Mouse (Mus musculus) CH12.LX (cell line): ENCODE measurements around the gene Mvb12b. TPM values are rescaled to one million over a fixed set of nuclear protein-coding genes. Genes with fewer than 3 reads are reported as not detected.

Experiments
- DNase-seq: peaks from one replicate; pipeline ENCODE4 v3.0.0-alpha.2; 2013; ENCODE audit errors: extremely low read depth
- H3K27ac ChIP-seq: 2 replicates; pipeline ENCODE4 v1.5.1; 2012; ENCODE audit warnings: low read depth, mild to moderate bottlenecking, control low read depth, moderate library complexity; ENCODE audit not compliant: insufficient read depth
- H3K27me3 ChIP-seq: replicated peaks from 2 replicates; pipeline ENCODE3; 2012; ENCODE audit warnings: inconsistent platforms
- H3K36me3 ChIP-seq, 2 experiments: replicated peaks in 1 of 2; 2 replicates each; pipeline versions ENCODE3 to v1.6.1; 2012; ENCODE audit warnings: inconsistent platforms in 1 of 2, low read length in 1 of 2, mild to moderate bottlenecking in 1 of 2, mixed read lengths in 1 of 2, moderate library complexity in 1 of 2; ENCODE audit not compliant: control insufficient read depth in 1 of 2, insufficient read depth in 1 of 2
- H3K4me1 ChIP-seq, 2 experiments: 2 replicates each; pipeline ENCODE4 v1.6.1; 2012; ENCODE audit warnings: inconsistent platforms in 1 of 2, moderate library complexity in 1 of 2; ENCODE audit not compliant: insufficient read depth in 2 of 2, control insufficient read depth in 1 of 2
- H3K4me2 ChIP-seq: 2 replicates; pipeline ENCODE4 v1.6.1; 2012; ENCODE audit warnings: low read depth, mild to moderate bottlenecking, control low read depth; ENCODE audit not compliant: poor library complexity, insufficient read depth, severe bottlenecking
- H3K4me3 ChIP-seq, 3 experiments: fragments of 150-350 bp in 1 of 3; sonication (generic) in 1 of 3; replicated peaks in 1 of 3; 2 replicates each; pipeline versions ENCODE3 to v1.5.1; 2011 to 2012; ENCODE audit warnings: low read depth in 2 of 3, low read length in 2 of 3, mild to moderate bottlenecking in 2 of 3, moderate library complexity in 2 of 3, control low read depth in 1 of 3, improper control_type of control experiment in 1 of 3, inconsistent platforms in 1 of 3, mixed read lengths in 1 of 3; ENCODE audit not compliant: poor library complexity in 1 of 3
- H3K79me2 ChIP-seq: replicated peaks from 2 replicates; pipeline ENCODE4 v1.6.1; 2012; ENCODE audit warnings: mild to moderate bottlenecking, moderate library complexity; ENCODE audit not compliant: control insufficient read depth, poor library complexity, insufficient read depth, severe bottlenecking; ENCODE audit errors: extremely low read depth
- H3K9ac ChIP-seq: 2 replicates; pipeline ENCODE4 v1.6.1; 2012; ENCODE audit warnings: low read depth, mild to moderate bottlenecking, control low read depth, moderate library complexity; ENCODE audit not compliant: insufficient read depth
- H3K9me3 ChIP-seq: replicated peaks from 2 replicates; pipeline ENCODE3; 2012; ENCODE audit warnings: low read length, inconsistent platforms, mixed read lengths
- CHD2 ChIP-seq: IDR thresholded peaks from 2 replicates; pipeline ENCODE4 v1.6.1; 2011; ENCODE audit warnings: low read length, improper control_type of control experiment
- ETS1 ChIP-seq: conservative IDR thresholded peaks from 2 replicates; pipeline ENCODE4 v1.6.1; 2012; ENCODE audit warnings: low read depth, mild to moderate bottlenecking, inconsistent platforms, low read length, improper control_type of control experiment, moderate library complexity
- GABPA ChIP-seq: IDR thresholded peaks from 2 replicates; pipeline ENCODE4 v1.6.1; 2012; ENCODE audit warnings: low read depth, low read length, improper control_type of control experiment, inconsistent platforms; ENCODE audit not compliant: insufficient replicate concordance
- MAX ChIP-seq: IDR thresholded peaks from 2 replicates; pipeline ENCODE4 v1.6.1; 2011; ENCODE audit warnings: low read length, improper control_type of control experiment
- MAZ ChIP-seq: IDR thresholded peaks from 2 replicates; pipeline ENCODE4 v1.6.1; 2012; ENCODE audit warnings: low read depth, mild to moderate bottlenecking, inconsistent platforms, low read length, improper control_type of control experiment, moderate library complexity
- MXI1 ChIP-seq: IDR thresholded peaks from 2 replicates; pipeline ENCODE4 v1.6.1; 2011; ENCODE audit warnings: mild to moderate bottlenecking, low read depth, low read length, improper control_type of control experiment
- NRF1 ChIP-seq: IDR thresholded peaks from 2 replicates; pipeline ENCODE4 v1.6.1; 2014; ENCODE audit warnings: low read depth, mild to moderate bottlenecking, inconsistent platforms, low read length, improper control_type of control experiment, moderate library complexity
- POLR2A ChIP-seq: IDR thresholded peaks from 2 replicates; pipeline ENCODE4 v1.6.1; 2011; ENCODE audit warnings: low read depth, mild to moderate bottlenecking, improper control_type of control experiment, low read length
- SIN3A ChIP-seq: IDR thresholded peaks from 2 replicates; pipeline ENCODE4 v1.6.1; 2012; ENCODE audit warnings: low read length, improper control_type of control experiment, inconsistent platforms
- SMC3 ChIP-seq: IDR thresholded peaks from 2 replicates; pipeline ENCODE4 v1.6.1; 2011; ENCODE audit warnings: low read depth, low read length, improper control_type of control experiment
- TCF12 ChIP-seq: IDR thresholded peaks from 2 replicates; pipeline ENCODE4 v1.6.1; 2014; ENCODE audit warnings: low read depth, mild to moderate bottlenecking, inconsistent platforms, low read length, improper control_type of control experiment
- UBTF ChIP-seq: IDR thresholded peaks from 2 replicates; pipeline ENCODE4 v1.6.1; 2012; ENCODE audit warnings: low read depth, mild to moderate bottlenecking, inconsistent platforms, low read length, improper control_type of control experiment, moderate library complexity
- USF1 ChIP-seq: IDR thresholded peaks from 2 replicates; pipeline ENCODE4 v1.6.1; 2014; ENCODE audit warnings: low read depth, mild to moderate bottlenecking, inconsistent platforms, low read length, improper control_type of control experiment
- ZC3H11A ChIP-seq: IDR thresholded peaks from 2 replicates; pipeline ENCODE4 v1.6.1; 2012; ENCODE audit warnings: low read depth, mild to moderate bottlenecking, inconsistent platforms, low read length, improper control_type of control experiment
- ZKSCAN1 ChIP-seq: IDR thresholded peaks from 2 replicates; pipeline ENCODE4 v1.6.1; 2012; ENCODE audit warnings: low read depth, inconsistent platforms, low read length, improper control_type of control experiment, borderline replicate concordance
- dilution Hi-C: fragments of 300-500 bp; cut with MboI; formaldehyde crosslinking; loops from 2 replicates; pipeline ENCODE4 v1.14.3; 2020; ENCODE audit warnings: low sequenced_read_pairs; ENCODE audit not compliant: extremely low pct_unique_long_range_greater_than_20kb, extremely low pct_ligation_motif_present
- in situ Hi-C: fragments of 300-500 bp; cut with MboI; formaldehyde crosslinking; loops from 3 replicates; pipeline ENCODE4 v1.14.3; 2019; ENCODE audit warnings: low sequenced_read_pairs, low pct_ligation_motif_present, low pct_unique_long_range_greater_than_20kb, mixed read lengths
- polyA plus RNA-seq: library from polyadenylated mRNA; unstranded; fragments of >175 nt; gene quantifications from 2 replicates; pipeline ENCODE4 v1.2.1, GENCODE M21; 2012; ENCODE audit warnings: low read depth; ENCODE audit not compliant: insufficient read length
- total RNA-seq, 2 experiments: library from RNA; depleted of rRNA; stranded (reverse); fragments of 300-350 nt in 1 of 2; fragments of >200 nt in 1 of 2; gene quantifications; 2 replicates each; pipeline ENCODE4 v1.2.3; 2012 to 2014

Mvb12b gene
- total and polyA plus RNA-seq, 3 experiments: 3.0 to 16.7 (median 5.3) TPM

DNA sequence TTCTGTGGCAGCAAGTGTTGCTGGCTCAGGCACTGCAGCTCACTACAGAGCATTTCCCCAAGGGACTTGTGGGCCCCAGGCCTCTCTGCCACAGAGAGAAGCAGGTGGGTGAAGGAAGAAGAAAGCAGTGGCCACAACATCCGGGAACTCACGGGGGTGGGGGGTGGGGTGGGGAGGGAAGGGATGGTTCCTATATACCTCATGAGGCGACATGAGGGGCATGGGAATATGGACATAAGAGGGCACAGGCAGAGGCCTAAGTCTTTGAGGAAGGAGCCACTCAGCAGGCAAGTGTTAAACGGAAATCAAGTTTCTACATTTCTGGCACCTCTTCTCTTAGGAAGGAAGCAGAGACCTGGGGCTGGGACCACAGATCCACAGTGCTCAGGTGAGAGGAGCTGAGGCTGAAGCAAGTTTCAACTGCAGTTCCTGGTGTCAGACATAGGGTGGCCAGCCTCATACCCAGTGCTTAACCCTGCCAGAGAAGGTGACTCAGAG lies 84.0 kb downstream of the Mvb12b start (continued):
- peak; percentile 43; the same call in 1 of the 2 replicates for TF ChIP-seq MXI1
- peak; percentile 75; the same call in 1 of the 2 replicates for TF ChIP-seq MAZ
- no peak for TF ChIP-seq UBTF

- in situ Hi-C loops (no loop called here), dilution Hi-C loops (no loop called here)
- no peaks in the 10 kb centered on the region for H3K79me2 ChIP-seq
- H3K9me3 ChIP-seq: no peaks in the 10 kb centered on the region
- no peak for DNase-seq
- peak overlapping the region; percentile 15; the same call in 1 of the 2 replicates for H3K27ac ChIP-seq
- peaks cover 20 to 40% of the 10 kb centered on the region in 2 experiments for H3K4me1 ChIP-seq
- no peaks in the 10 kb centered on the region for H3K27me3 ChIP-seq
- TF ChIP-seq POLR2A: no peak
- peak; percentile 51 for TF ChIP-seq ZKSCAN1
- TF ChIP-seq, all 38 proteins: peak for 1
- Histone ChIP-seq H3K4me3 (peak overlapping the region in 1 of 3 experiments; percentile 11), H3K36me3 (peaks cover 9 to 14% of the 10 kb centered on the region in 2 experiments), H3K4me2 (peak overlapping the region; percentile 42), H3K9ac (no peak overlapping the region)
These were observed 84.6 kb downstream of the Mvb12b start for GRCm38 (mm10) chr2:33803083-33803615.

- H3K9ac ChIP-seq: no peak overlapping the region
- no peak overlapping the region for H3K4me2 ChIP-seq
- no peaks in the 10 kb centered on the region for H3K27me3 ChIP-seq
- no peak overlapping the region for H3K4me3 ChIP-seq
- no peaks in the 10 kb centered on the region for H3K9me3 ChIP-seq
- H3K27ac ChIP-seq: no peak overlapping the region
- peaks cover 9 to 14% of the 10 kb centered on the region in 2 experiments for H3K36me3 ChIP-seq
- peaks cover 20 to 36% of the 10 kb centered on the region in 2 experiments for H3K4me1 ChIP-seq
- dilution Hi-C loops (no loop called here), in situ Hi-C loops (no loop called here)
- TF ChIP-seq NRF1 (no peak), CHD2 (no peak), ZKSCAN1 (no peak), ETS1 (no peak), SMC3 (no peak), TCF12 (no peak), MAX (no peak), ZC3H11A (no peak), GABPA (no peak), USF1 (no peak), SIN3A (no peak), UBTF (no peak)
- no peaks in the 10 kb centered on the region for H3K79me2 ChIP-seq
- no peak for DNase-seq
These were observed 86.0 kb downstream of the Mvb12b start for GRCm38 (mm10) chr2:33801760-33802159.
